Mouse (Mus musculus) embryonic facial prominence, embryonic 10.5 days (tissue): ENCODE measurements around the gene 1110002E22Rik. TPM values are rescaled to one million over a fixed set of nuclear protein-coding genes. Genes with fewer than 3 reads are reported as not detected.

Experiments
- DNase-seq: peaks from one replicate; pipeline ENCODE4 v3.0.0-alpha.2; 2017; ENCODE audit warnings: low spot score
- H3K27ac ChIP-seq: fragments of 300-500 bp; sonication (generic); replicated peaks from 2 replicates; pipeline ENCODE4 v1.5.1; 2016; ENCODE audit warnings: mild to moderate bottlenecking
- H3K27me3 ChIP-seq: fragments of 300-500 bp; sonication (generic); replicated peaks from 2 replicates; pipeline ENCODE4 v1.6.1; 2016; ENCODE audit warnings: low read depth, mild to moderate bottlenecking; ENCODE audit not compliant: poor library complexity, severe bottlenecking
- H3K36me3 ChIP-seq: fragments of 300-500 bp; sonication (generic); replicated peaks from 2 replicates; pipeline ENCODE4 v1.6.1; 2016; ENCODE audit warnings: mild to moderate bottlenecking, moderate library complexity
- H3K4me1 ChIP-seq: fragments of 300-500 bp; sonication (generic); 2 replicates; pipeline ENCODE4 v1.6.1; 2016
- H3K4me3 ChIP-seq: fragments of 300-500 bp; sonication (generic); 2 replicates; pipeline ENCODE4 v1.5.1; 2016; ENCODE audit warnings: mild to moderate bottlenecking, moderate library complexity
- H3K9me3 ChIP-seq: fragments of 300-500 bp; sonication (generic); 2 replicates; pipeline ENCODE4 v1.6.1; 2016; ENCODE audit warnings: mild to moderate bottlenecking
- WGBS: fragments of 180-500 bp; shearing (Covaris S2); methylation state at CpG from one replicate; pipeline ENCODE4 v1.1.7; 2016; 5-methylcytosine and 5-hydroxymethylcytosine counted together
- polyA plus RNA-seq: library from polyadenylated mRNA; unstranded; fragments of >200 nt; fragmentation: Nextera tagmentation; extraction: Ambion mirVana; gene quantifications from 2 replicates; pipeline ENCODE4 v1.2.1, GENCODE M21; 2016

The 1110002E22Rik gene
- polyA plus RNA-seq, 1 experiment from 2014 or later = 0.05 TPM

GRCm38 (mm10) chr3:138121461-138121860 lies 56.6 kb downstream of the 1110002E22Rik start:
- no peaks in the 10 kb centered on the region for H3K4me1 ChIP-seq
- H3K27ac ChIP-seq = no peak overlapping the region
- no peak overlapping the region for H3K4me3 ChIP-seq
- H3K36me3 ChIP-seq = no peaks in the 10 kb centered on the region
- no peak for DNase-seq
- no peaks in the 10 kb centered on the region for H3K9me3 ChIP-seq
- WGBS = 90% methylated on average over 2 of the region's 2 CpGs
- no peaks in the 10 kb centered on the region for H3K27me3 ChIP-seq

GRCm38 (mm10) chr3:138123842-138124241 lies 59.0 kb downstream of the 1110002E22Rik start:
- H3K27ac ChIP-seq = no peak overlapping the region
- no peak overlapping the region for H3K4me3 ChIP-seq
- H3K9me3 ChIP-seq = no peaks in the 10 kb centered on the region
- no peak for DNase-seq
- H3K36me3 ChIP-seq = no peaks in the 10 kb centered on the region
- no peaks in the 10 kb centered on the region for H3K27me3 ChIP-seq
- 86% methylated on average over 10 of the region's 10 CpGs for WGBS
- no peaks in the 10 kb centered on the region for H3K4me1 ChIP-seq

- 96% methylated on average over 6 of the region's 6 CpGs for WGBS
- H3K36me3 ChIP-seq = no peaks in the 10 kb centered on the region
These were observed 64.3 kb downstream of the 1110002E22Rik start for GRCm38 (mm10) chr3:138129110-138129509.

GRCm38 (mm10) chr3:138130692-138131091 lies 65.8 kb downstream of the 1110002E22Rik start:
- H3K27ac ChIP-seq = no peak overlapping the region
- 68% methylated on average over 1 of the region's 1 CpGs for WGBS

More at GRCm38 (mm10) chr3:138129110-138129509, 64.3 kb downstream of the 1110002E22Rik start:
- Histone ChIP-seq H3K4me3 (no peak overlapping the region), H3K27ac (no peak overlapping the region), H3K27me3 (no peaks in the 10 kb centered on the region), H3K9me3 (no peaks in the 10 kb centered on the region), H3K4me1 (peaks cover 6% of the 10 kb centered on the region; the same call in 1 of the 2 replicates)
- DNase-seq = no peak

More at GRCm38 (mm10) chr3:138130692-138131091, 65.8 kb downstream of the 1110002E22Rik start:
- Histone ChIP-seq H3K36me3 (no peaks in the 10 kb centered on the region), H3K4me1 (peaks cover 6% of the 10 kb centered on the region; the same call in 1 of the 2 replicates), H3K9me3 (no peaks in the 10 kb centered on the region), H3K4me3 (no peak overlapping the region), H3K27me3 (no peaks in the 10 kb centered on the region)
- no peak for DNase-seq

Other genes with a start within 250 kb of the 1110002E22Rik start
- gene H2afz, start 200.6 kb upstream of the 1110002E22Rik start, polyA plus RNA-seq = 3,248 and 3,273 TPM in 2 replicates
- gene Dnajb14, start 197.4 kb upstream of the 1110002E22Rik start, polyA plus RNA-seq = 7.5 and 7.9 TPM in 2 replicates
- 86.7 and 88.8 TPM in 2 replicates for gene Lamtor3, start 146.5 kb upstream of the 1110002E22Rik start, polyA plus RNA-seq
- 2.1 and 2.3 TPM in 2 replicates for gene Dapp1, start 83.5 kb upstream of the 1110002E22Rik start, polyA plus RNA-seq
- gene Gm5105, start 2.3 kb downstream of the 1110002E22Rik start, polyA plus RNA-seq = 0.09 TPM in 1 of 2 replicates, not detected in the other
- gene Trmt10a, start 78.4 kb downstream of the 1110002E22Rik start, polyA plus RNA-seq = 18.1 and 20.0 TPM in 2 replicates
- 9.8 and 10.0 TPM in 2 replicates for gene Mttp, start 79.9 kb downstream of the 1110002E22Rik start, polyA plus RNA-seq
- gene 4930579F01Rik, start 128.8 kb downstream of the 1110002E22Rik start, polyA plus RNA-seq = not detected in 2 replicates
- gene Adh7, start 152.7 kb downstream of the 1110002E22Rik start, polyA plus RNA-seq = not detected in 2 replicates
- gene Adh1, start 195.9 kb downstream of the 1110002E22Rik start, polyA plus RNA-seq = not detected in 2 replicates
- gene Adh6a, start 248.2 kb downstream of the 1110002E22Rik start, polyA plus RNA-seq = not detected in 2 replicates